Mouse (Mus musculus): ENCODE data around the gene Nfix. TPM values are rescaled to one million over a fixed set of nuclear protein-coding genes. Genes with fewer than 3 reads are reported as not detected.
A peak's percentile ranks its signal among the peaks of the same experiment; 100 is the strongest.

Gene Nfix
- total RNA-seq, 1 experiment from 2014 or later, result 124 TPM

- DNase-seq, result no peak
These were observed 18.2 kb downstream of the Nfix start for GRCm38 (mm10) chr8:84781686-84782505.

- no peak for DNase-seq
These were observed 19.0 kb downstream of the Nfix start for GRCm38 (mm10) chr8:84780949-84781680.

- no peak for DNase-seq
These were observed 20.0 kb downstream of the Nfix start for GRCm38 (mm10) chr8:84780225-84780555.

- no peak for DNase-seq
These were observed 20.5 kb downstream of the Nfix start for GRCm38 (mm10) chr8:84779519-84780224.

GRCm38 (mm10) chr8:84778638-84779380, 21.3 kb downstream of the Nfix start:
- no peak for DNase-seq

- DNase-seq, result no peak
These were observed 22.1 kb downstream of the Nfix start for GRCm38 (mm10) chr8:84777899-84778637.

GRCm38 (mm10) chr8:84776569-84776968, 23.6 kb downstream of the Nfix start:
- no peak for DNase-seq

- DNase-seq, result no peak
These were observed 24.5 kb downstream of the Nfix start for GRCm38 (mm10) chr8:84775621-84776113.

GRCm38 (mm10) chr8:84775105-84775591, 25.0 kb downstream of the Nfix start:
- DNase-seq, result no peak

GRCm38 (mm10) chr8:84774473-84774911, 25.7 kb downstream of the Nfix start:
- DNase-seq, result peak; percentile 40

- DNase-seq, result peak; percentile 81
These were observed 26.3 kb downstream of the Nfix start for GRCm38 (mm10) chr8:84773833-84774232.

- no peak for DNase-seq
These were observed 26.8 kb downstream of the Nfix start for GRCm38 (mm10) chr8:84773304-84773703.

GRCm38 (mm10) chr8:84772628-84773027, 27.5 kb downstream of the Nfix start:
- no peak for DNase-seq

GRCm38 (mm10) chr8:84771941-84772378, 28.2 kb downstream of the Nfix start:
- no peak for DNase-seq

- DNase-seq, result no peak
These were observed 29.0 kb downstream of the Nfix start for GRCm38 (mm10) chr8:84771000-84771687.

GRCm38 (mm10) chr8:84770100-84770953, 29.8 kb downstream of the Nfix start:
- no peak for DNase-seq

GRCm38 (mm10) chr8:84769324-84769723, 30.8 kb downstream of the Nfix start:
- no peak for DNase-seq

- no peak for DNase-seq
These were observed 31.6 kb downstream of the Nfix start for GRCm38 (mm10) chr8:84768343-84769095.

GRCm38 (mm10) chr8:84767221-84767620, 32.9 kb downstream of the Nfix start:
- no peak for DNase-seq

All from adrenal gland, postnatal 14 days (tissue).